Mouse (Mus musculus): Measurements from ENCODE around the gene Grm5. TPM values are rescaled to one million over a fixed set of nuclear protein-coding genes. Genes with fewer than 3 reads are reported as not detected.

Grm5 gene
- polyA plus RNA-seq, 1 experiment from 2014 or later = not detected

GRCm38 (mm10) chr7:87938265-87938664 is 354.3 kb downstream of the Grm5 start:
- peak; percentile 18 for TF ChIP-seq CTCF (IDR thresholded peaks at IDR 0.05)
- peak; percentile 63 for TF ChIP-seq EP300 (IDR thresholded peaks at IDR 0.05)
- Histone ChIP-seq H3K9me3 (ENCODE audit: low read length) (no peaks in the 10 kb centered on the region), H3K4me1 (ENCODE audit: insufficient read depth, low read depth, low read length) (no peaks in the 10 kb centered on the region), H3K4me3 (ENCODE audit: low read depth, low read length) (no peak overlapping the region), H3K27ac (ENCODE audit: low read length) (no peak overlapping the region), H3K9ac (replicated peaks; ENCODE audit: low read depth) (no peak overlapping the region), H3K4me2 (replicated peaks; ENCODE audit: low read depth, low read length) (no peak overlapping the region), H3K27me3 (replicated peaks; ENCODE audit: insufficient read depth, low read length) (no peaks in the 10 kb centered on the region), H3K36me3 (ENCODE audit: insufficient read depth, low read length) (no peaks in the 10 kb centered on the region)
- DNase-seq (ENCODE audit: low spot score) = peak; percentile 55
- WGBS = 15% methylated on average over 5 of the region's 5 CpGs
- peak; percentile 55 for ATAC-seq

- ATAC-seq = no peak
- H3K36me3 ChIP-seq (ENCODE audit: insufficient read depth, low read length) = no peaks in the 10 kb centered on the region
- 92% methylated on average over 1 of the region's 1 CpGs for WGBS
- no peaks in the 10 kb centered on the region for H3K4me1 ChIP-seq (ENCODE audit: insufficient read depth, low read depth, low read length)
- TF ChIP-seq CTCF (IDR thresholded peaks at IDR 0.05) = no peak
- TF ChIP-seq EP300 (IDR thresholded peaks at IDR 0.05) = no peak
- no peak overlapping the region for H3K9ac ChIP-seq (replicated peaks; ENCODE audit: low read depth)
- H3K4me3 ChIP-seq (ENCODE audit: low read depth, low read length) = no peak overlapping the region
- no peak overlapping the region for H3K4me2 ChIP-seq (replicated peaks; ENCODE audit: low read depth, low read length)
- H3K27ac ChIP-seq (ENCODE audit: low read length) = no peak overlapping the region
- H3K27me3 ChIP-seq (replicated peaks; ENCODE audit: insufficient read depth, low read length) = no peaks in the 10 kb centered on the region
- H3K9me3 ChIP-seq (ENCODE audit: low read length) = no peaks in the 10 kb centered on the region
- DNase-seq (ENCODE audit: low spot score) = no peak
These were observed 366.2 kb downstream of the Grm5 start for GRCm38 (mm10) chr7:87950205-87950604.

DNA sequence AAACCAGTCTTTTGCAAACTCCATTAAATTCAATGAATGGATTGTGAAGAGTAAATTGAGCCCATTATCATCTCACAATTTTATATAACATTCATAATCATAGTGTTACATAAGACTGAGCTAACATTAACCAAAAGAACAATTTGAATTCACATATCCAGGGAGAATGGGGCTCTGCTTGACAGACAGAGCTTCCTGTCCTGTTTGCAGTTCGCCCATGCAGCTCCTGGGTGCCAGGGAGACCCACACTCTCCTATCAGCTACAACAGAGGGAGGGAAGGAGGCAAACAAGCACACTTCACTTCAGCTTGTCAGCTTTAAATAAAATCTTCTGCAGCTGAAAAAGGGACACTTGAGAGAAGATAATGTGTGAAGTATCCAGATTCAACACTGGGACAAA is 389.2 kb downstream of the Grm5 start:
- H3K4me1 ChIP-seq (ENCODE audit: insufficient read depth, low read depth, low read length) = no peaks in the 10 kb centered on the region
- H3K36me3 ChIP-seq (ENCODE audit: insufficient read depth, low read length) = no peaks in the 10 kb centered on the region
- WGBS = 45% methylated on average over 1 of the region's 1 CpGs

GRCm38 (mm10) chr7:87975041-87975440 is 391.1 kb downstream of the Grm5 start:
- no peak overlapping the region for H3K4me2 ChIP-seq (replicated peaks; ENCODE audit: low read depth, low read length)
- no peak overlapping the region for H3K27ac ChIP-seq (ENCODE audit: low read length)
- no peaks in the 10 kb centered on the region for H3K9me3 ChIP-seq (ENCODE audit: low read length)
- TF ChIP-seq EP300 (IDR thresholded peaks at IDR 0.05) (no peak), CTCF (IDR thresholded peaks at IDR 0.05) (no peak)
- no peak overlapping the region for H3K9ac ChIP-seq (replicated peaks; ENCODE audit: low read depth)
- ATAC-seq (no peak), DNase-seq (ENCODE audit: low spot score) (no peak)
- H3K27me3 ChIP-seq (replicated peaks; ENCODE audit: insufficient read depth, low read length) = no peaks in the 10 kb centered on the region
- no peak overlapping the region for H3K4me3 ChIP-seq (ENCODE audit: low read depth, low read length)
- H3K36me3 ChIP-seq (ENCODE audit: insufficient read depth, low read length) = no peaks in the 10 kb centered on the region
- WGBS = 59% methylated on average over 8 of the region's 8 CpGs
- no peaks in the 10 kb centered on the region for H3K4me1 ChIP-seq (ENCODE audit: insufficient read depth, low read depth, low read length)

More for the DNA sequence above, 389.2 kb downstream of the Grm5 start:
- Histone ChIP-seq H3K27ac (ENCODE audit: low read length) (no peak overlapping the region), H3K27me3 (replicated peaks; ENCODE audit: insufficient read depth, low read length) (no peaks in the 10 kb centered on the region), H3K4me3 (ENCODE audit: low read depth, low read length) (no peak overlapping the region), H3K9ac (replicated peaks; ENCODE audit: low read depth) (no peak overlapping the region), H3K4me2 (replicated peaks; ENCODE audit: low read depth, low read length) (no peak overlapping the region), H3K9me3 (ENCODE audit: low read length) (no peaks in the 10 kb centered on the region)
- no peak for ATAC-seq
- no peak for DNase-seq (ENCODE audit: low spot score)
- TF ChIP-seq EP300 (IDR thresholded peaks at IDR 0.05) (no peak), CTCF (IDR thresholded peaks at IDR 0.05) (no peak)

GRCm38 (mm10) chr7:87983494-87983893 is 399.5 kb downstream of the Grm5 start:
- no peak overlapping the region for H3K4me3 ChIP-seq (ENCODE audit: low read depth, low read length)
- H3K9me3 ChIP-seq (ENCODE audit: low read length) = no peaks in the 10 kb centered on the region
- no peak overlapping the region for H3K4me2 ChIP-seq (replicated peaks; ENCODE audit: low read depth, low read length)
- no peaks in the 10 kb centered on the region for H3K4me1 ChIP-seq (ENCODE audit: insufficient read depth, low read depth, low read length)
- ATAC-seq (no peak), DNase-seq (ENCODE audit: low spot score) (no peak)
- H3K27me3 ChIP-seq (replicated peaks; ENCODE audit: insufficient read depth, low read length) = no peaks in the 10 kb centered on the region
- TF ChIP-seq CTCF (IDR thresholded peaks at IDR 0.05) (no peak), EP300 (IDR thresholded peaks at IDR 0.05) (no peak)
- 54% methylated on average over 2 of the region's 2 CpGs for WGBS
- no peak overlapping the region for H3K27ac ChIP-seq (ENCODE audit: low read length)
- H3K36me3 ChIP-seq (ENCODE audit: insufficient read depth, low read length) = no peaks in the 10 kb centered on the region
- no peak overlapping the region for H3K9ac ChIP-seq (replicated peaks; ENCODE audit: low read depth)

DNA sequence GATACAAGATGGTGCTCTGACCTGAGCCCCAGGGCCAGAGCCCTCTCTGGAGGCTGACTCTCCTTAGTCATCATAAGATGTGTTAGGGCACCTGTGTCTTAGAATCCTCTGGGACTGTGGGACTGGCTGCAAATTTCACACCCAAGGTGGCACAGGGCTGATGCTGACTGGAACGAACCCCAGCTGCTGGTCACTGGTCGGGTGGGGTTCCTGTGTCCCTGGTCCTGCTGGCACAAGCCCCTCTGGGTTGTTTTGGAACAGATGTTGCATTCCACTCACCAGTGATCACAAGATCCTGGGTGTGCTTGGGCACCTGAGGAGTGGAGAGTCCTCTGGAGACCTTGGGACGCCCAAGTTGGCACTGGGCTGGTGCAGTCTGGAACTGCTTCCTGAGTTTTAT is 430.5 kb downstream of the Grm5 start:
- TF ChIP-seq EP300 (IDR thresholded peaks at IDR 0.05) (no peak), CTCF (IDR thresholded peaks at IDR 0.05) (no peak)
- 65% methylated on average over 3 of the region's 3 CpGs for WGBS
- H3K27ac ChIP-seq (ENCODE audit: low read length) = no peak overlapping the region
- H3K4me3 ChIP-seq (ENCODE audit: low read depth, low read length) = no peak overlapping the region
- ATAC-seq = no peak
- no peaks in the 10 kb centered on the region for H3K36me3 ChIP-seq (ENCODE audit: insufficient read depth, low read length)
- no peak overlapping the region for H3K4me2 ChIP-seq (replicated peaks; ENCODE audit: low read depth, low read length)
- H3K4me1 ChIP-seq (ENCODE audit: insufficient read depth, low read depth, low read length) = no peaks in the 10 kb centered on the region
- H3K9ac ChIP-seq (replicated peaks; ENCODE audit: low read depth) = no peak overlapping the region
- DNase-seq (ENCODE audit: low spot score) = no peak
- H3K9me3 ChIP-seq (ENCODE audit: low read length) = no peaks in the 10 kb centered on the region
- H3K27me3 ChIP-seq (replicated peaks; ENCODE audit: insufficient read depth, low read length) = no peaks in the 10 kb centered on the region
